In genomic region chr9:63972576-63973290, GRCm38 (mm10) we compare ENCODE assay signal across 16 mouse cellular contexts. TPM values are rescaled to one million over a fixed set of nuclear protein-coding genes. Genes with fewer than 3 reads are reported as not detected.
DNase-seq lines count a peak whose midpoint lies in the region; ATAC-seq lines count a peak whose summit lies in the region.
"Had no signal": no experiment of that assay in that cellular context is flagged by ENCODE, and none has a peak within 500 bp of the region (broad histone marks: within the 10 kb centered on the region; RNA-seq: fewer than 3 reads in every experiment).

No protein-coding gene starts in this region.

- WGBS in forebrain, embryonic 10.5 days = 93% methylated on average over 11 of the region's 11 CpGs
- WGBS in forebrain, embryonic 15.5 days = 94% methylated on average over 11 of the region's 11 CpGs
- WGBS in heart, embryonic 16.5 days = 79% methylated on average over 11 of the region's 11 CpGs
- WGBS in limb, embryonic 10.5 days = 93% methylated on average over 11 of the region's 11 CpGs

- H3K36me3 ChIP-seq in forebrain, embryonic 10.5 days (replicated peaks) = peaks cover 25% of the 10 kb centered on the region
- H3K36me3 ChIP-seq in forebrain, embryonic 15.5 days = no peaks in the 10 kb centered on the region
- no peaks in the 10 kb centered on the region for H3K36me3 ChIP-seq in heart, embryonic 16.5 days (ENCODE audit: control insufficient read depth, insufficient read depth)
- peaks cover 55% of the 10 kb centered on the region for H3K36me3 ChIP-seq in limb, embryonic 10.5 days
- H3K36me3 ChIP-seq: midbrain, embryonic 15.5 days; stomach, embryonic 15.5 days had no signal

- no peak overlapping the region for H3K4me3 ChIP-seq in forebrain, embryonic 10.5 days
- no peak overlapping the region for H3K4me3 ChIP-seq in forebrain, embryonic 15.5 days
- no peak overlapping the region for H3K4me3 ChIP-seq in heart, embryonic 16.5 days (ENCODE audit: low read length)
- no peak overlapping the region for H3K4me3 ChIP-seq in limb, embryonic 10.5 days
- H3K4me3 ChIP-seq: kidney, embryonic 15.5 days; midbrain, embryonic 15.5 days; stomach, embryonic 15.5 days had no signal

- H3K27me3 ChIP-seq in forebrain, embryonic 10.5 days (ENCODE audit: poor library complexity, severe bottlenecking) = no peaks in the 10 kb centered on the region
- no peaks in the 10 kb centered on the region for H3K27me3 ChIP-seq in forebrain, embryonic 15.5 days
- no peaks in the 10 kb centered on the region for H3K27me3 ChIP-seq in heart, embryonic 16.5 days (ENCODE audit: control insufficient read depth, insufficient read depth, low read length)
- H3K27me3 ChIP-seq in limb, embryonic 10.5 days (ENCODE audit: low read depth, poor library complexity, severe bottlenecking) = no peaks in the 10 kb centered on the region
- H3K27me3 ChIP-seq: kidney, embryonic 15.5 days; midbrain, embryonic 15.5 days; stomach, embryonic 15.5 days had no signal

- DNase-seq in forebrain, embryonic 10.5 days (ENCODE audit: extremely low spot score, low spot score) = no peak
- DNase-seq in heart, adult 11 months = no peak
- peak; percentile 87 for DNase-seq in adipocyte (ENCODE audit: low spot score)
- DNase-seq in limb, embryonic 10.5 days (ENCODE audit: low spot score) = no peak
- no peak for DNase-seq in left cerebral cortex, adult 8-10 months (ENCODE audit: low spot score in 2 of 2)
- DNase-seq: cerebellum, adult 18-20 months; layer of hippocampus, adult 9-11 months; lung, adult 18-20 months; right cerebral cortex, adult 18-20 months had no signal

- peak overlapping the region; percentile 81 for H3K27ac ChIP-seq in forebrain, embryonic 10.5 days
- H3K27ac ChIP-seq in forebrain, embryonic 15.5 days (replicated peaks) = no peak overlapping the region
- H3K27ac ChIP-seq in heart, embryonic 16.5 days (ENCODE audit: low read length) = peak overlapping the region; percentile 57
- H3K27ac ChIP-seq in limb, embryonic 10.5 days = peak overlapping the region; percentile 76
- H3K27ac ChIP-seq: midbrain, embryonic 15.5 days had no signal

- no peak overlapping the region for H3K9ac ChIP-seq in forebrain, embryonic 15.5 days (replicated peaks)
- H3K9ac ChIP-seq in heart, embryonic 16.5 days (ENCODE audit: low read length) = peak overlapping the region; percentile 27; the same call in 1 of the 2 replicates
- H3K9ac ChIP-seq: kidney, embryonic 15.5 days; midbrain, embryonic 15.5 days; stomach, embryonic 15.5 days had no signal

- no peak overlapping the region for H3K4me2 ChIP-seq in forebrain, embryonic 15.5 days (replicated peaks)
- no peak overlapping the region for H3K4me2 ChIP-seq in heart, embryonic 16.5 days (ENCODE audit: low read depth, low read length)
- H3K4me2 ChIP-seq: kidney, embryonic 15.5 days; midbrain, embryonic 15.5 days; stomach, embryonic 15.5 days had no signal

- H3K4me1 ChIP-seq in forebrain, embryonic 10.5 days = peaks cover 95% of the 10 kb centered on the region
- peaks cover 55% of the 10 kb centered on the region for H3K4me1 ChIP-seq in forebrain, embryonic 15.5 days
- peaks cover 92% of the 10 kb centered on the region for H3K4me1 ChIP-seq in heart, embryonic 16.5 days (ENCODE audit: control insufficient read depth, insufficient read depth, low read length)
- H3K4me1 ChIP-seq in limb, embryonic 10.5 days = peaks cover 94% of the 10 kb centered on the region

- no peak for ATAC-seq in forebrain, embryonic 15.5 days (replicated peaks)
- ATAC-seq in heart, embryonic 16.5 days (replicated peaks; ENCODE audit: extremely low read depth, insufficient read depth, low FRiP score) = no peak
- no peak for ATAC-seq in megakaryocyte-erythroid progenitor cell, adult 5-6 weeks (replicated peaks; ENCODE audit: low FRiP score, low TSS enrichment, poor library complexity, severe bottlenecking)
- ATAC-seq: forebrain, embryonic 16.5 days; midbrain, embryonic 15.5 days had no signal

- H3K9me3 ChIP-seq in forebrain, embryonic 10.5 days = no peaks in the 10 kb centered on the region
- no peaks in the 10 kb centered on the region for H3K9me3 ChIP-seq in forebrain, embryonic 15.5 days
- H3K9me3 ChIP-seq in heart, embryonic 16.5 days (replicated peaks; ENCODE audit: control insufficient read depth, low read length) = no peaks in the 10 kb centered on the region
- no peaks in the 10 kb centered on the region for H3K9me3 ChIP-seq in limb, embryonic 10.5 days (replicated peaks)
- H3K9me3 ChIP-seq: kidney, embryonic 15.5 days; midbrain, embryonic 15.5 days; stomach, embryonic 15.5 days had no signal

RNA-seq across cellular contexts. Expression of gene Smad6, which starts 49.1 kb away (rescaled TPM):
- 3.6 and 3.7 TPM in 2 replicates for polyA plus RNA-seq in forebrain, embryonic 10.5 days (2016; fragmentation: Nextera tagmentation; extraction: Ambion mirVana)
- 2.0 and 2.4 TPM in 2 replicates for polyA plus RNA-seq in forebrain, embryonic 15.5 days (2015; fragmentation: Nextera tagmentation; extraction: Ambion mirVana)
- 12.8 and 13.7 TPM in 2 replicates for polyA plus RNA-seq in heart, embryonic 16.5 days (2015; fragmentation: Nextera tagmentation; extraction: Ambion mirVana)
- 10.9 and 11.4 TPM in 2 replicates for polyA plus RNA-seq in limb, embryonic 10.5 days (2016; fragmentation: Nextera tagmentation; extraction: Ambion mirVana)
- 1 to 10 TPM; 1.9 to 2.8 (median 2.1) TPM for total RNA-seq in left cerebral cortex, adult 8-10 months (2022)
- total RNA-seq in megakaryocyte-erythroid progenitor cell, adult 5-6 weeks (2014; fragmentation: Nextera tagmentation) = not detected in 2 replicates
- 0.88 and 1.1 TPM in 2 replicates for total RNA-seq in megakaryocyte-erythroid progenitor cell, adult 5-6 weeks (2017)
